Mouse (Mus musculus): ENCODE measurements at regions not wholly inside any gene's neighbourhood (a gene's known extent, or its start where the extent isn't known, plus 50 kb on each side); places are given as distances from the start of the nearest gene placed in this dataset.
A peak's percentile ranks its signal among the peaks of the same experiment; 100 is the strongest.

GRCm38 (mm10) chr15:72331262-72331661 is 1503.1 kb upstream of the Gm6569 start:
- peak overlapping the region; percentile 27; the same call in 1 of the 2 replicates for H3K27ac ChIP-seq
- ATAC-seq (replicated peaks), result peak; percentile 64; the same call in 1 of the 2 replicates
- no peaks in the 10 kb centered on the region for H3K27me3 ChIP-seq (replicated peaks)
- H3K9ac ChIP-seq, result no peak overlapping the region
- 48% methylated on average over 4 of the region's 4 CpGs for WGBS
- H3K4me3 ChIP-seq, result no peak overlapping the region
- no peaks in the 10 kb centered on the region for H3K36me3 ChIP-seq (replicated peaks)
- H3K9me3 ChIP-seq, result no peaks in the 10 kb centered on the region
- H3K4me2 ChIP-seq, result no peak overlapping the region
- H3K4me1 ChIP-seq, result peaks cover 16% of the 10 kb centered on the region

- Histone ChIP-seq H3K27ac (no peak overlapping the region), H3K9me3 (no peaks in the 10 kb centered on the region), H3K4me1 (peaks cover 16% of the 10 kb centered on the region), H3K9ac (no peak overlapping the region), H3K36me3 (replicated peaks) (no peaks in the 10 kb centered on the region), H3K4me2 (no peak overlapping the region), H3K27me3 (replicated peaks) (no peaks in the 10 kb centered on the region), H3K4me3 (no peak overlapping the region)
- ATAC-seq (replicated peaks), result 0 out of 2 replicates have a peak, but pooled peaks have one; percentile 35
- 45% methylated on average over 4 of the region's 4 CpGs for WGBS
Observed at GRCm38 (mm10) chr15:72334497-72334896, 1499.9 kb upstream of the Gm6569 start.

DNA sequence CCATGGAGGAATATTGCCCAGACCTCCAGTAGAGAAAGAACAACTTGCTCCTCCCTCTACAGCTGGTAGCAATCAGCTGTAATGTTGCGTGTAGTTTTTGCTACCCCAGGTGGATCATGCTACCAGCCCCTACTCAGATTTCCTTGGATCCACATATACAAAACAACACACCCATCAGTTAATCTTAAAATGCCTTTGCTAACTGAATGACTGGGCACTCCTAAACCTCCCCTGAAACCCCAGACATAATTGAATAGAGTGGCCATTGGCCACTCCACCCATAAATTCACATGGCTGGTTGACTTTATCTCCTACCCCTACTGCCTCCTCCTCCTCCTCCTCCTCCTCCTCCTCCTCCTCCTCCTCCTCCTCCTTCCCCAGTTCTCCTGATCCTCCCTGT is 1494.7 kb upstream of the Gm6569 start:
- Histone ChIP-seq H3K36me3 (replicated peaks) (no peaks in the 10 kb centered on the region), H3K4me2 (no peak overlapping the region), H3K9ac (no peak overlapping the region), H3K4me1 (peaks cover 4% of the 10 kb centered on the region), H3K27ac (no peak overlapping the region), H3K27me3 (replicated peaks) (no peaks in the 10 kb centered on the region), H3K9me3 (no peaks in the 10 kb centered on the region), H3K4me3 (no peak overlapping the region)
- WGBS, result 94% methylated on average over 1 of the region's 1 CpGs
- ATAC-seq (replicated peaks), result no peak

- Histone ChIP-seq H3K9me3 (no peaks in the 10 kb centered on the region), H3K4me1 (no peaks in the 10 kb centered on the region), H3K4me2 (no peak overlapping the region), H3K27ac (no peak overlapping the region), H3K27me3 (replicated peaks) (no peaks in the 10 kb centered on the region), H3K4me3 (no peak overlapping the region), H3K36me3 (replicated peaks) (no peaks in the 10 kb centered on the region), H3K9ac (no peak overlapping the region)
- WGBS, result 72% methylated on average over 2 of the region's 2 CpGs
- ATAC-seq (replicated peaks), result no peak
Observed at GRCm38 (mm10) chr15:72341991-72342390, 1492.4 kb upstream of the Gm6569 start.

- Histone ChIP-seq H3K4me2 (no peak overlapping the region), H3K9me3 (no peaks in the 10 kb centered on the region), H3K27ac (no peak overlapping the region), H3K9ac (no peak overlapping the region), H3K27me3 (replicated peaks) (no peaks in the 10 kb centered on the region), H3K36me3 (replicated peaks) (no peaks in the 10 kb centered on the region), H3K4me1 (no peaks in the 10 kb centered on the region), H3K4me3 (no peak overlapping the region)
- no peak for ATAC-seq (replicated peaks)
- WGBS, result 84% methylated on average over 4 of the region's 4 CpGs
Observed at GRCm38 (mm10) chr15:72342504-72342903, 1491.9 kb upstream of the Gm6569 start.

- H3K27me3 ChIP-seq (replicated peaks), result no peaks in the 10 kb centered on the region
Observed at GRCm38 (mm10) chr15:72343794-72344193, 1490.6 kb upstream of the Gm6569 start.

GRCm38 (mm10) chr15:72353371-72353770 is 1481.0 kb upstream of the Gm6569 start:
- 85% methylated on average over 4 of the region's 4 CpGs for WGBS
- Histone ChIP-seq H3K27ac (no peak overlapping the region), H3K9ac (no peak overlapping the region), H3K4me3 (no peak overlapping the region), H3K27me3 (replicated peaks) (no peaks in the 10 kb centered on the region), H3K36me3 (replicated peaks) (no peaks in the 10 kb centered on the region), H3K4me1 (no peaks in the 10 kb centered on the region), H3K9me3 (no peaks in the 10 kb centered on the region), H3K4me2 (no peak overlapping the region)
- ATAC-seq (replicated peaks), result no peak

More at GRCm38 (mm10) chr15:72343794-72344193, 1490.6 kb upstream of the Gm6569 start:
- H3K9me3 ChIP-seq, result no peaks in the 10 kb centered on the region
- no peak overlapping the region for H3K4me3 ChIP-seq
- no peak overlapping the region for H3K4me2 ChIP-seq
- no peak overlapping the region for H3K9ac ChIP-seq
- ATAC-seq (replicated peaks), result no peak
- no peaks in the 10 kb centered on the region for H3K4me1 ChIP-seq
- H3K36me3 ChIP-seq (replicated peaks), result no peaks in the 10 kb centered on the region
- no peak overlapping the region for H3K27ac ChIP-seq

DNA sequence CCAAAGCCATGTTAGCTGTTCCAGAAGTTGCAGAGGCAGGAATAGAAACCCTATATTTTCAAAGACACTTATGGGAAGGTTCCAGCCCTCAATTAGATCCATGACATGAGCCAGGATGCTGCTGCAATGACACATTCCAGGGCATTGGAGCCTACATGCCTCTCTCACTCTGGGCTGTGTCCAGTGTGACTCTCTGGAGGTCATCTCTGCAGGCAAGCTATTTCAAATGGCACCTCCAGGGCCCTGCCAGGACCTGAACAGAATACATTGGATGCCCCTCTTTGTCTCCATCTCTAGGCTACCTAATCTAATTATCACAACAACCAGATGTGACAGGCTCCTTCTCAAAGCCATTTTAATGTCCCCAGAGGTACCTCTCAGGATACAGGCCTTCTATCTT is 1478.7 kb upstream of the Gm6569 start:
- no peak overlapping the region for H3K27ac ChIP-seq
- no peaks in the 10 kb centered on the region for H3K36me3 ChIP-seq (replicated peaks)
- H3K4me1 ChIP-seq, result no peaks in the 10 kb centered on the region
- ATAC-seq (replicated peaks), result no peak
- no peak overlapping the region for H3K4me3 ChIP-seq
- H3K9me3 ChIP-seq, result no peaks in the 10 kb centered on the region
- no peaks in the 10 kb centered on the region for H3K27me3 ChIP-seq (replicated peaks)
- no peak overlapping the region for H3K4me2 ChIP-seq
- H3K9ac ChIP-seq, result no peak overlapping the region

DNA sequence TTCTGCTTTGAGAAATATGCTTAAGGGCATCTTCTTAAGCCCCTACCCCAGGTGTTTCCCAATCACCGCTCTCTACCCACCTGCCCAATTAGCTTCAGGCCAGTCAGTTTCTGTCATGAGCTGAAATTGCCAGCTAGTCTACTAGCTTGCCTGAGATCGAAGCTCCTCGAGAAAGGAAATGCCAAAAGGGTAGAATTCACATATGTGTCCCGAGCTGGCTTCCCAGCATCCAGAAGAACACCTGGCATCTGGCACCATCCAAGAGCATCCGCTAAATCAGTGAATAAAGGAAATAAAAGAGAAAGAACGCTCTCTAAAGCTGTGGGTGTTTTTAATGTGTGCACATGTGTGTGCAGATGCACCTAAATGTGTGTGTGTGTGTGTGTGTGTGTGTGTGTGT is 1474.7 kb upstream of the Gm6569 start:
- WGBS, result 80% methylated on average over 6 of the region's 6 CpGs
- Histone ChIP-seq H3K9me3 (no peaks in the 10 kb centered on the region), H3K4me2 (no peak overlapping the region), H3K27me3 (replicated peaks) (no peaks in the 10 kb centered on the region), H3K4me1 (no peaks in the 10 kb centered on the region), H3K9ac (no peak overlapping the region), H3K4me3 (no peak overlapping the region), H3K36me3 (replicated peaks) (no peaks in the 10 kb centered on the region), H3K27ac (no peak overlapping the region)
- ATAC-seq (replicated peaks), result no peak

- Histone ChIP-seq H3K27ac (no peak overlapping the region), H3K4me2 (no peak overlapping the region), H3K36me3 (replicated peaks) (no peaks in the 10 kb centered on the region), H3K4me1 (no peaks in the 10 kb centered on the region), H3K4me3 (no peak overlapping the region), H3K9me3 (no peaks in the 10 kb centered on the region), H3K9ac (no peak overlapping the region), H3K27me3 (replicated peaks) (no peaks in the 10 kb centered on the region)
- WGBS, result 98% methylated on average over 3 of the region's 3 CpGs
- ATAC-seq (replicated peaks), result 0 out of 2 replicates have a peak, but pooled peaks have one; percentile 54
Observed at GRCm38 (mm10) chr15:72360049-72360448, 1474.3 kb upstream of the Gm6569 start.

DNA sequence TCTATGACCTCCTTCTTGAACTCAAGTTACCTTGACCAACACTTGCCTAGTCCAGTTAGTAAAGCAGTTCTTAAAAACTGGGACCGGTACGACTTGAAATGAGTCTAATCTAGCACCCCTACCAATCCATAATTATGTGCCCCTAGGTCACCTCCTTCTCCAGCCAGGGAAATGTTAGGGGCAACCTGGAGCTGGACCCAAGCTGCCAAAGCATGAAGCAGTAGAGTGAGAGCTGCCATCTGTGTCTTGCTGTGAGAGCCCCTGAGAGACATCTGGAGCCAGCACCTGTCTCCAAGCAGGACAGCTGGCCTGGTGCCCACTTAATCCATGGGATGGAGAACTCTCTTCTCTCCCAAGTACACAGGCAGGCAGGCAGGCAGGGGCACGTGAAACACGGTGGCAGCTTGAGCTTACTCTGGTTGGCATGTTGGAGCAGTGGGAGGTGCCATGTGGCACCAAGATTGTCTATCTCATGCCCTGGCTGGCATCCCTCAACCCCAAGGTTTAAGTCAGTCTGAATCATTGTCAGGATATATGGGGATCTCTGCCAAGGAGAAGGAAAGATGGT is 1473.8 kb upstream of the Gm6569 start:
- Histone ChIP-seq H3K9me3 (no peaks in the 10 kb centered on the region), H3K4me2 (no peak overlapping the region), H3K4me1 (no peaks in the 10 kb centered on the region), H3K4me3 (no peak overlapping the region), H3K27me3 (replicated peaks) (no peaks in the 10 kb centered on the region), H3K27ac (no peak overlapping the region), H3K9ac (no peak overlapping the region), H3K36me3 (replicated peaks) (no peaks in the 10 kb centered on the region)
- WGBS, result 86% methylated on average over 4 of the region's 4 CpGs
- no peak for ATAC-seq (replicated peaks)

DNA sequence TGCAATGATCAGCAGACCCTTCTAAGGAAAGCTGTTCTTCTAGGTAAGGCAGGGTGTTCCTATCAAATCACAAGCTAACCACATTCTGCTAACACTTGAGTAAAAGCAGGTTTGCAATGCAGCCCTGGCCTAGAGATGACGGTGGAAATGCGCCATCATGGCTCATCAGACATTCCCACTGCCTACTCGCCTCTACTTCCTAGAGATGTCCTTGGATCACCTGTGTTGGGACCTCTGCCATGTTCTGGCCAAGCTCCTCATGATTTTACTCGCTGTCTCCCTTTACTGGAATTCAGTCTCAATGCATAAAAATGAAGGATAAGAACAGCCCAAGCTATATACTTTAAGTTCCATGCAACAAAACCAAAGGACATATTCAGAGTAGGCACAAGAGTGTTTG is 1461.3 kb upstream of the Gm6569 start:
- Histone ChIP-seq H3K27ac (no peak overlapping the region), H3K9me3 (no peaks in the 10 kb centered on the region), H3K9ac (no peak overlapping the region), H3K4me1 (no peaks in the 10 kb centered on the region), H3K27me3 (replicated peaks) (no peaks in the 10 kb centered on the region), H3K4me3 (no peak overlapping the region), H3K4me2 (no peak overlapping the region), H3K36me3 (replicated peaks) (no peaks in the 10 kb centered on the region)
- 93% methylated on average over 4 of the region's 4 CpGs for WGBS
- no peak for ATAC-seq (replicated peaks)

GRCm38 (mm10) chr15:72377201-72377600 is 1457.2 kb upstream of the Gm6569 start:
- Histone ChIP-seq H3K36me3 (replicated peaks) (no peaks in the 10 kb centered on the region), H3K27me3 (replicated peaks) (no peaks in the 10 kb centered on the region), H3K4me2 (no peak overlapping the region), H3K9ac (no peak overlapping the region), H3K4me3 (no peak overlapping the region), H3K27ac (no peak overlapping the region), H3K4me1 (no peaks in the 10 kb centered on the region), H3K9me3 (no peaks in the 10 kb centered on the region)
- no peak for ATAC-seq (replicated peaks)

Data from midbrain, embryonic 15.5 days (tissue).